Mouse (Mus musculus) midbrain, embryonic 16.5 days (tissue): ENCODE results near the gene Cacna1c. TPM values are rescaled to one million over a fixed set of nuclear protein-coding genes. Genes with fewer than 3 reads are reported as not detected.

ENCODE experiments used
- ATAC-seq: fragments of 200-750 bp; cut with Nextera tagmentation; 2 replicates; pipeline ENCODE4 v1.8.0; 2017; ENCODE audit warnings: moderate TSS enrichment
- H3K27ac ChIP-seq: fragments of 300-500 bp; sonication (generic); 2 replicates; pipeline ENCODE4 v1.5.1; 2014; ENCODE audit warnings: mild to moderate bottlenecking, low read length, mixed read lengths
- H3K27me3 ChIP-seq: fragments of 300-500 bp; sonication (generic); 2 replicates; pipeline ENCODE4 v1.6.1; 2014; ENCODE audit warnings: low read depth, low read length, mixed read lengths; ENCODE audit not compliant: control insufficient read depth, insufficient read depth
- H3K36me3 ChIP-seq: fragments of 300-500 bp; sonication (generic); 2 replicates; pipeline ENCODE4 v1.6.1; 2014; ENCODE audit warnings: mild to moderate bottlenecking, low read length, moderate library complexity, mixed read lengths; ENCODE audit not compliant: control insufficient read depth, insufficient read depth
- H3K4me1 ChIP-seq: fragments of 300-500 bp; sonication (generic); 2 replicates; pipeline ENCODE4 v1.6.1; 2014; ENCODE audit warnings: mild to moderate bottlenecking, low read length, mixed read lengths; ENCODE audit not compliant: control insufficient read depth, insufficient read depth
- H3K4me2 ChIP-seq: fragments of 300-500 bp; sonication (generic); 2 replicates; pipeline ENCODE4 v1.6.1; 2014; ENCODE audit warnings: mild to moderate bottlenecking, low read length, mixed read lengths
- H3K4me3 ChIP-seq: fragments of 300-500 bp; sonication (generic); 2 replicates; pipeline ENCODE4 v1.5.1; 2014; ENCODE audit warnings: low read depth, mild to moderate bottlenecking, low read length, moderate library complexity, mixed read lengths
- H3K9ac ChIP-seq: fragments of 300-500 bp; sonication (generic); 2 replicates; pipeline ENCODE4 v1.6.1; 2014; ENCODE audit warnings: low read depth, low read length, mixed read lengths
- H3K9me3 ChIP-seq: fragments of 300-500 bp; sonication (generic); replicated peaks from 2 replicates; pipeline ENCODE4 v1.6.1; 2014; ENCODE audit warnings: mild to moderate bottlenecking, low read length, mixed read lengths; ENCODE audit not compliant: control insufficient read depth, poor library complexity, severe bottlenecking
- WGBS: fragments of 180-500 bp; shearing (Covaris S2); extraction: QIAGEN DNeasy Blood & Tissue Kit; methylation state at CpG from one replicate; pipeline ENCODE4 v1.1.7; 2014; 5-methylcytosine and 5-hydroxymethylcytosine counted together
- polyA plus RNA-seq: library from polyadenylated mRNA; unstranded; fragments of >200 nt; fragmentation: Nextera tagmentation; extraction: Ambion mirVana; gene quantifications from 2 replicates; pipeline ENCODE4 v1.2.1, GENCODE M21; 2015

The Cacna1c gene
- polyA plus RNA-seq, 1 experiment from 2014 or later, result 8.1 TPM

- Histone ChIP-seq H3K4me3 (no peak overlapping the region), H3K27me3 (no peaks in the 10 kb centered on the region), H3K9ac (no peak overlapping the region), H3K4me1 (no peaks in the 10 kb centered on the region), H3K27ac (no peak overlapping the region), H3K36me3 (no peaks in the 10 kb centered on the region), H3K4me2 (no peak overlapping the region), H3K9me3 (no peaks in the 10 kb centered on the region)
- 88% methylated on average over 10 of the region's 10 CpGs for WGBS
- no peak for ATAC-seq
Observed at GRCm38 (mm10) chr6:119052801-119053200, 143.4 kb downstream of the Cacna1c start.

- Histone ChIP-seq H3K27ac (no peak overlapping the region), H3K27me3 (no peaks in the 10 kb centered on the region), H3K9ac (no peak overlapping the region), H3K4me2 (no peak overlapping the region), H3K4me3 (no peak overlapping the region), H3K36me3 (no peaks in the 10 kb centered on the region), H3K4me1 (no peaks in the 10 kb centered on the region), H3K9me3 (no peaks in the 10 kb centered on the region)
- ATAC-seq, result no peak
- 91% methylated on average over 15 of the region's 15 CpGs for WGBS
Observed at GRCm38 (mm10) chr6:119052366-119052765, 143.9 kb downstream of the Cacna1c start.

GRCm38 (mm10) chr6:119051721-119052120 lies 144.5 kb downstream of the Cacna1c start:
- Histone ChIP-seq H3K36me3 (no peaks in the 10 kb centered on the region), H3K9ac (no peak overlapping the region), H3K9me3 (no peaks in the 10 kb centered on the region), H3K27ac (no peak overlapping the region), H3K4me2 (no peak overlapping the region), H3K4me1 (no peaks in the 10 kb centered on the region), H3K27me3 (no peaks in the 10 kb centered on the region), H3K4me3 (no peak overlapping the region)
- ATAC-seq, result no peak
- 80% methylated on average over 2 of the region's 2 CpGs for WGBS

- Histone ChIP-seq H3K4me1 (no peaks in the 10 kb centered on the region), H3K4me3 (no peak overlapping the region), H3K27me3 (no peaks in the 10 kb centered on the region), H3K9ac (no peak overlapping the region), H3K9me3 (no peaks in the 10 kb centered on the region), H3K27ac (no peak overlapping the region), H3K4me2 (no peak overlapping the region), H3K36me3 (no peaks in the 10 kb centered on the region)
- WGBS, result 37% methylated on average over 8 of the region's 8 CpGs
- no peak for ATAC-seq
Observed at GRCm38 (mm10) chr6:119047340-119047739, 148.9 kb downstream of the Cacna1c start.

- no peaks in the 10 kb centered on the region for H3K27me3 ChIP-seq
- ATAC-seq, result no peak
- H3K27ac ChIP-seq, result no peak overlapping the region
- H3K4me1 ChIP-seq, result peaks cover 7% of the 10 kb centered on the region
- 84% methylated on average over 7 of the region's 7 CpGs for WGBS
- H3K9ac ChIP-seq, result no peak overlapping the region
- no peaks in the 10 kb centered on the region for H3K9me3 ChIP-seq
- H3K36me3 ChIP-seq, result no peaks in the 10 kb centered on the region
- no peak overlapping the region for H3K4me2 ChIP-seq
- no peak overlapping the region for H3K4me3 ChIP-seq
Observed at GRCm38 (mm10) chr6:119045498-119045897, 150.7 kb downstream of the Cacna1c start.

- H3K27me3 ChIP-seq, result no peaks in the 10 kb centered on the region
- 89% methylated on average over 7 of the region's 7 CpGs for WGBS
- H3K9me3 ChIP-seq, result no peaks in the 10 kb centered on the region
- H3K36me3 ChIP-seq, result no peaks in the 10 kb centered on the region
- no peak overlapping the region for H3K4me3 ChIP-seq
- ATAC-seq, result no peak
- no peak overlapping the region for H3K4me2 ChIP-seq
- peaks cover 13% of the 10 kb centered on the region for H3K4me1 ChIP-seq
- no peak overlapping the region for H3K27ac ChIP-seq
- no peak overlapping the region for H3K9ac ChIP-seq
Observed at GRCm38 (mm10) chr6:119044148-119044547, 152.1 kb downstream of the Cacna1c start.

GRCm38 (mm10) chr6:119042803-119043202 lies 153.4 kb downstream of the Cacna1c start:
- WGBS, result 87% methylated on average over 3 of the region's 3 CpGs
- H3K9me3 ChIP-seq, result no peaks in the 10 kb centered on the region
- no peak overlapping the region for H3K4me3 ChIP-seq
- H3K36me3 ChIP-seq, result no peaks in the 10 kb centered on the region
- H3K9ac ChIP-seq, result no peak overlapping the region
- peaks cover 15% of the 10 kb centered on the region for H3K4me1 ChIP-seq
- no peak for ATAC-seq
- H3K4me2 ChIP-seq, result no peak overlapping the region
- H3K27me3 ChIP-seq, result no peaks in the 10 kb centered on the region
- H3K27ac ChIP-seq, result no peak overlapping the region

- no peaks in the 10 kb centered on the region for H3K9me3 ChIP-seq
- H3K4me2 ChIP-seq, result no peak overlapping the region
- no peak overlapping the region for H3K27ac ChIP-seq
- H3K36me3 ChIP-seq, result no peaks in the 10 kb centered on the region
- no peak for ATAC-seq
- no peak overlapping the region for H3K4me3 ChIP-seq
- peaks cover 15% of the 10 kb centered on the region for H3K4me1 ChIP-seq
- 60% methylated on average over 7 of the region's 7 CpGs for WGBS
- no peaks in the 10 kb centered on the region for H3K27me3 ChIP-seq
- H3K9ac ChIP-seq, result no peak overlapping the region
Observed at GRCm38 (mm10) chr6:119040961-119041360, 155.3 kb downstream of the Cacna1c start.

GRCm38 (mm10) chr6:119039815-119040214 lies 156.4 kb downstream of the Cacna1c start:
- Histone ChIP-seq H3K4me1 (peaks cover 15% of the 10 kb centered on the region), H3K4me3 (no peak overlapping the region), H3K27me3 (no peaks in the 10 kb centered on the region), H3K9ac (no peak overlapping the region), H3K9me3 (no peaks in the 10 kb centered on the region), H3K27ac (no peak overlapping the region), H3K36me3 (no peaks in the 10 kb centered on the region), H3K4me2 (no peak overlapping the region)
- 0 out of 2 replicates have a peak, but pooled peaks have one; percentile 26 for ATAC-seq
- WGBS, result 51% methylated on average over 7 of the region's 7 CpGs
